Mouse (Mus musculus): Measurements from ENCODE around the gene Mad1l1.
"Not testable (repeated sequence)": the region's sequence is repeated elsewhere in the genome, so short reads cannot be mapped to it uniquely, and the experiment has no call there.

GRCm38 (mm10) chr5:140368126-140368525, 46.8 kb upstream of the Mad1l1 start:
- TF ChIP-seq CTCF (IDR thresholded peaks at IDR 0.05; ENCODE audit: extremely low read depth, insufficient read depth, insufficient read length, insufficient replicate concordance); POLR2A (IDR thresholded peaks at IDR 0.05; ENCODE audit: low read depth, low read length): not testable (repeated sequence)

Data from spleen, adult 2 months (tissue).